18 mouse cellular contexts compared by ENCODE assay signal in genomic region chr3:83752196-83752595, GRCm38 (mm10). TPM values are rescaled to one million over a fixed set of nuclear protein-coding genes. Genes with fewer than 3 reads are reported as not detected.
"Had no signal": no experiment of that assay in that cellular context is flagged by ENCODE, and none has a peak within 500 bp of the region (broad histone marks: within the 10 kb centered on the region; RNA-seq: fewer than 3 reads in every experiment).

No protein-coding gene starts in this region.

- DNase-seq: left cerebral cortex, postnatal 4 days; liver; liver, embryonic 13.5 days; liver, postnatal 0 days; lung, adult 18-20 months; lung, adult 2 months; lung, embryonic 14.5 days; lung, postnatal 10 days; lung, postnatal 14 days; lung, postnatal 36 days; lung, postnatal 4 days; midbrain, embryonic 14.5 days had no signal

- ATAC-seq: liver, embryonic 12.5 days; liver, postnatal 0 days; lung, postnatal 0 days; midbrain, embryonic 13.5 days; midbrain, embryonic 15.5 days; midbrain, embryonic 16.5 days had no signal

RNA-seq across cellular contexts. Expression of gene Sfrp2, which starts 13.9 kb away (rescaled TPM):
- polyA plus RNA-seq: macrophage had no signal
